8 mouse cellular contexts compared by ENCODE assay signal in the genomic region with DNA sequence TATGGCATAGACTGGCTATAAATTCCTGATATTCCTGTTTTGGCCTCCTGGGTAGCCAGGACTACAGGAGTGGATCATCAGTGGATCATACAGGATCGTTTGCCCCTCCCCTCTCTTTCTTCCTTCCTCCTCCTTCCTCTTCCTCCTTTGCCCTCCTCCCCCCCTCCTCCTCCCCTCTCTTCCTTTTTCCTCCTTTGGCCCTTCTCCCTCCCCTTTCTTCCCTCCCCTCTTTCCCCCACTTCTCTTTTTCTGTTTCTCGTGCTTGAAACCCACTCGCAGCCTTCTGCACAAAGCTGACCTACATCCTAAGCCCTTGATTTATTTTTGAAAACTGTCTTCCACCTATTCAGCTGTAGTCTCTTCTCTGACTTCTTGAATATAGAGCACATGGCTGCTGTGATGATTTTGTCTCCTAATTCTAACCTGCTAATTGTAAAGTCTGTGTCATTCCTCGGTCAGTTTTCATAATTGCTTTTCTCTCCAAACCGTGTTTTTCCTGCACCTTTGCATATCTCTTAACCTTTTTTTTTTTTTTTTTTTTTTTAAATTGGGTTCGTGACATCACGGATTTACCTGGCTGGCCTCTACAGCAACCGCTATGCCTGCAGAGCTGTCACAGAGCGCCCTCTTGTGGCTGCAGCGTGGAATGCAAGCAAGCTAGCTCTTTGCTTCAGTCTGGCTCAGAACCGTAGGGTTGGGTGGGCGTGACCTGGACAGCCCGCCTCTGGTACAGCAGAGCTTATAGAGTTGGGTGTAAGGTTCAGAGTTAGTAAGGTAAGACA.
DNase-seq lines count a peak whose midpoint lies in the region; TF ChIP-seq lines count a peak whose summit lies in the region.

No protein-coding gene starts in this region.

- DNase-seq in brain, embryonic 18.5 days (ENCODE audit: low read depth, low spot score) = peak; percentile 55
- peak; percentile 36 for DNase-seq in fibroblast of lung, adult 2 months (ENCODE audit: low read depth)
- DNase-seq in heart, postnatal 36 days = peak; percentile 67 to 81
- peak; percentile 78 for DNase-seq in layer of hippocampus, adult 11-12 months (ENCODE audit: low spot score)
- DNase-seq in lung, adult 18-20 months = peak; percentile 51 to 72
- peak; percentile 90 for DNase-seq in ovary, postnatal 14 days (ENCODE audit: low spot score)
- DNase-seq in thymus, postnatal 0 days (ENCODE audit: low spot score) = peak; percentile 62

- TF ChIP-seq CTCF in E14TG2a.4 (conservative IDR thresholded peaks at IDR 0.05; ENCODE audit: low read length) = peak; percentile 92

- H3K27me3 ChIP-seq in E14TG2a.4 (ENCODE audit: insufficient read depth, low read length) = 0 out of 2 replicates have a peak, but pooled peaks cover 3% of the 10 kb centered on the region

- H3K4me3 ChIP-seq in E14TG2a.4 (replicated peaks; ENCODE audit: low read length) = no peak overlapping the region

- intact Hi-C loops in heart, postnatal 36 days (cut with DNase I) = loop anchor here (5.0 kb wide), 1 partner anchor 141 kb away; no protein-coding TSS in a partner anchor

- H3K36me3 ChIP-seq in E14TG2a.4 (ENCODE audit: insufficient read depth, low read length) = no peaks in the 10 kb centered on the region

- no peaks in the 10 kb centered on the region; the same call in 1 of the 2 replicates for H3K9me3 ChIP-seq in E14TG2a.4 (ENCODE audit: low read length)

- H3K4me1 ChIP-seq in E14TG2a.4 (replicated peaks; ENCODE audit: low read depth, low read length) = no peaks in the 10 kb centered on the region

Comparison
In these comparisons a context has a peak if more than half of its experiments do, and no peak if none do; other contexts are left out.
1. DNase-seq: peak in every context shown above with its lines; median percentile 90 in ovary, postnatal 14 days; 78 in layer of hippocampus, adult 11-12 months; 74 in heart, postnatal 36 days; 62 in thymus, postnatal 0 days; 62 in lung, adult 18-20 months; 55 in brain, embryonic 18.5 days; 36 in fibroblast of lung, adult 2 months.